Mouse (Mus musculus) monocyte, adult 5-6 weeks (primary cell): ENCODE results near the gene Prl3c1. TPM values are rescaled to one million over a fixed set of nuclear protein-coding genes. Genes with fewer than 3 reads are reported as not detected.
"Not testable (repeated sequence)": the region's sequence is repeated elsewhere in the genome, so short reads cannot be mapped to it uniquely, and the experiment has no call there.

ENCODE experiments used
- ATAC-seq: fragments of 153-309, 156-312 bp; replicated peaks from 2 replicates; pipeline ENCODE4 v1.8.0; 2017; ENCODE audit warnings: mild to moderate bottlenecking; ENCODE audit not compliant: low TSS enrichment, insufficient number of reproducible peaks, severe bottlenecking, poor library complexity, low FRiP score
- total RNA-seq: library from RNA; stranded (forward); fragments of 200-1000, 200-491, 200-594 nt; gene quantifications from 3 replicates; pipeline ENCODE4 v1.2.3, GENCODE M21; 2017

Prl3c1 gene
- total RNA-seq, result not detected in 3 replicates

DNA sequence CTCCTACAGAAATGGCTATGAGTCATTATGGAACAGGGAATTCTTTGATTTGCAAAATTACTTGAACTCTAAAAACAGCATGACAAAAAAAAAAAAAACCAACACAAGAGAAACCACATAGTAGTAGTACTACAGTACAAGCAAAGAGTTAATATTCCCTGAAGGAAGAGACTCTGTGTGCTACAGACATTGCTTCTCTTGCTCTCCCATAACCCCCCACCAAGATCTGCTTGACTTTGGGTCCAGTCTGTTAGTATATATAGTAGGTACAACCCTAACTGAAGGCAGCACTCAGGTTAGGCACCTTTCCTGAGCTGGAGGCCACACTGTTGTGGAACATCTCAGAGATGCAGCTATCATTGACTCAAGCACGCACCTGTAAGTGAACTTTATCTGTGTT, at the start of gene Prl3c1:
Gene Prl3c1 (plus strand): TSS at position 301 of the 400 bp plus-strand sequence.
- no peak for ATAC-seq

- no peak for ATAC-seq
Measured at GRCm38 (mm10) chr13:27148264-27148663, 48.2 kb upstream of the Prl3c1 start.

DNA sequence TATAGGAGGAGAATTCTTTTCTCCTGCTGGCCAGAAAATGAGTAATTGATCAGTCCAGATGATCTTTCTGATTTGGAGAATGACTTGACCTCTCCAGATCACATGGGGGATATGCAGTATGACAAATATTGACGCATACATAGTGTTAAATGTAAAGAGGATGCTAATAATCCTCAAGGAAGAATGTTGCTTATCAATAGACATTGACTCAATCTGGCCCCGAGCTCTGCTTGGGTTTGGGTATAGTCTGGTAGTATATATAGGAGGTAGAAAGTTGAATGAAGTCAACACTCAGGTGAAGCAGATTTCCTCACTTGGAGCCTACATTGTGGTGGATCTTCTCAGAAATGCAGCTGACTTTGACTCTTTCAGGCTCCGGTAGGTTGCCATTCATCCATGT, 40.0 kb upstream of the Prl3c1 start, which contains the start of gene Prl3d3:
Gene Prl3d3 (plus strand): TSS at position 301 of the 400 bp plus-strand sequence.
- ATAC-seq, result not testable (repeated sequence)

DNA sequence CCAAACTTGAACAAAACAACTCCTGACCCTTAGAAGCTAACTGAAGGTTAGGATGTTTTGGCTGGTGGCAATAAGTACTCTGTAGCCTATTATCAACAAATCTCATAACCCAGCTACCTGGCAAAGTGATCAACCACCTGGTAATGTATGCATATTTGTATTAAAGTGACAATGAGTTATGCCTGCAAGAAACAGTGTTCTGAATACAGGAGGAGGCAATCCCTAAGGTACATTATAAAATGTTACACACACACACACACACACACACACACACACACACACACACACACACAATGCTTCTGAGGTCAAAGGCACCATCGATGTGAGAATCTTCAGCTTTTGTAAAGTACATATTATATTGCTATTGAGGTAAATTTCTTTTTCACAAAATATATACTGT, 45.1 kb downstream of the Prl3c1 start, which contains the start of gene Prl3b1:
Gene Prl3b1 (plus strand): TSS at position 301 of the 400 bp plus-strand sequence.
- ATAC-seq, result no peak

Other genes with a start within 250 kb of the Prl3c1 start
- gene Prl, start 139.1 kb upstream of the Prl3c1 start, total RNA-seq, result not detected in 3 replicates
- not detected in 3 replicates for gene Prl3d1, start 102.5 kb upstream of the Prl3c1 start, total RNA-seq
- not detected in 3 replicates for gene Prl3d2, start 75.0 kb upstream of the Prl3c1 start, total RNA-seq
- gene Prl3d3, start 39.9 kb upstream of the Prl3c1 start, total RNA-seq, result not detected in 3 replicates
- not detected in 3 replicates for gene Prl3b1, start 45.2 kb downstream of the Prl3c1 start, total RNA-seq
- not detected in 3 replicates for gene Prl3a1, start 62.8 kb downstream of the Prl3c1 start, total RNA-seq
- not detected in 3 replicates for gene Prl6a1, start 116.0 kb downstream of the Prl3c1 start, total RNA-seq
- gene Prl8a2, start 149.0 kb downstream of the Prl3c1 start, total RNA-seq, result not detected in 3 replicates
- gene Prl2b1, start 194.2 kb downstream of the Prl3c1 start, total RNA-seq, result not detected in 3 replicates
- not detected in 3 replicates for gene Prl8a6, start 242.0 kb downstream of the Prl3c1 start, total RNA-seq